Mouse (Mus musculus): ENCODE results near the gene Gtf3a.

The Gtf3a gene

DNA sequence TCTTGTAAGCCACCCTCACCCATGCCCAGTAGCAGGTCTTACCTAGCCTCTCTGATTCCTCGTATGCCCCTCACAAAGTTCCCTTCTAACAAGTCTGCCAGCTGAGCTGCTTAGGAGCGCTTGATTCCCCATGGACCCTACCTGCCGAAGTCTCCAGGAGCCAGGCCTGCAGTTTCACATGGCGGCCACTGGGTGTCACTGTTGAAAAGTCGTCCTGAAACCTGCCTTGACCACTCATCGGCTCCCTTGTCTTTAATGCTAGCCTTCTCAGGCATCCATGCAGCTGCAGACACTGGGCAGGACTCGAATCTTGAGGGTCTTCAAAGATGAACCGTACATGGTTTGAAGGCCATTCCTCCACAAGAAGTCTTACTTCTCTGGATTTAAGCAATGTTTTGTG is 34.8 kb downstream of the Gtf3a start:
- DNase-seq (ENCODE audit: low spot score in 2 of 2), result peak; percentile 22 to 26

DNA sequence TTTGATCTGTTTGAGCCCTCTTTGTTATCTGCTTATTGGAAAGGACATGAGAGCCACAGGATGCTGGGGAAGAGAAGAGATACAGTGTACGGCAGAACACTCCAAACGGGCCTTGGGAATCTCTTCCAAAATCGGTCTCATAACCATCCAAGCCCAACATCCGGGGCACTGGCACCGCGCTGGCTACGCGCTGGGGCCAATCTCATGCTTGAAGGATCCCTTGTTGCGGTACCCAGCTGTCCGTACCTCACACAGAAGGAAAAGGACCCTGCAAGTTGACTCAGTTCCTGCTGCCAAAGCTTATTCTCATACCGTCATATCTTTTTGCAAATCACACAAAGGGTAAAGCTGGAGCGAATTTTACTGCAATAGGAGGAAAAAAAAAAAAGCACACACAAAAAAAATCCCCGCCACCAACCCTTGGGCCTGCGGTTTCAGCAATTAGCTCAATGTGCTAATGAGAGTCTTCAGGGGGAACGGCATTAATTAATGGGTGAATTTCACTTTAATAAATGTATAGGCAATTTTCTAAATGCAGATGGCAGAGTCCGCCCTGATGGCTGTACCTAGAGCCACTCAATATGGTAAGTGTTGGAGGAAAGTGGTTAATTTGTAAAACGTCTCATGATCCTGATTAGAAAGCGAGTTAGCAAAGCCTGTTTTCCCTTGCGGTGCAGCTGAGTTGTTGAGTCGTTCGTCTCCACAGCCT is 37.4 kb downstream of the Gtf3a start:
- no peak for DNase-seq (ENCODE audit: low spot score in 2 of 2)

DNA sequence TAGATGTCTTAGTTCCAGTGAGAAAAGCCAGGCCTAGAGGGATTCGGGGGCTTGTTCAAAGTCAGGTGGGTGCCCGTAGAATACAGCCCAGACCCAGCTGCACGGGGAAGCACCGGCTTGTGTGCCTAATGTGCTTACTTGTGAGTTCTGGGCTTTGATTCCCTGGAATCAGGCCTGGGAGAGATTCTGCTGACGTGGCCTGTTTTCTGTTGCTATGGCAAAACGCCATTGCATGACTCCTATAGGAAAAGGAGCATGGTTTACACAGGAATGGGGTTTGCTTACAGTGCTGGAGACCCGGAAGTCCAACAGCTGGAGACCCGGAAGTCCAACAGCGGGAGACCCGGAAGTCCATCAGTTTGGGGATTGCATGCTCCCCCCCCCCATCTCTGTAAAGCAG is 39.1 kb downstream of the Gtf3a start:
- no peak for DNase-seq (ENCODE audit: low spot score in 2 of 2)

DNA sequence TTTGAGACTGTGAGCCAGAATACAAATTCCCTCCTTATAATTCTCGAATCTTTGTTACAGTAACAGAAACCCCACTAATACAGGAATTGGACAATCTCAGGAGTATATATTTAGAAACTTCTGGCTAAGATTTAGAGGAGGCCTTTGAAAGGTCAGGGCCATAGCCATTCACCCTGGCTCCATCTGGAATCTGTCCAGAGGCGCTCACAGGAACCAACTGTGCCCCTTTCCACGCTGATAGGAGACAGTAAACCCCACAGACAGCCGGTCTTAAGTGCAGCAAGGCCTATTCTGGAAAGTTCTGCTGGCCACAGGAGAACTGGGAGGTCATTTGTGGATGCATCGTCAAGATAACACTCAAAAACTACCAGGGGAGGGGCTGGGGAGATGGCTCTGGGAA is 40.6 kb downstream of the Gtf3a start:
- no peak for DNase-seq (ENCODE audit: low spot score in 2 of 2)

DNA sequence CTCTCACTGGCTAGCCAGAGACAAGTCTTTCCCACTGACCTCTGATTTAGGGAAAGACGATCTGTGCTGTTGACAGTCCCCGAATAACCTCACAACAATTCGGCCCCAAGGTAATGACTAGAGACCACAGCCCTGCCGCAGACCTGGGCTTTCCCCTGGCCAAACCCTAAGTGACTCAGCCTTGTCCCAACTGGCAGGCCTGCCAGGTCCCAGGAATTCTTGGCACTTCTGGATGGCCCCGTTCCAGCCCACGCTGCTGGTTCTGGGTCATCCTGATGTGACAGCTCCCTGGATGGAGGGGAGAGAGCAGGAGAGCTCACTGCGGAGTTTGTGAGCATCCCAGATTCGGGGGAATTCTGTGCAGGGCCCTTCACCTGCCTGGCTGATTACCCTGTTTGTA is 45.1 kb downstream of the Gtf3a start:
- DNase-seq (ENCODE audit: low spot score in 2 of 2), result no peak

DNA sequence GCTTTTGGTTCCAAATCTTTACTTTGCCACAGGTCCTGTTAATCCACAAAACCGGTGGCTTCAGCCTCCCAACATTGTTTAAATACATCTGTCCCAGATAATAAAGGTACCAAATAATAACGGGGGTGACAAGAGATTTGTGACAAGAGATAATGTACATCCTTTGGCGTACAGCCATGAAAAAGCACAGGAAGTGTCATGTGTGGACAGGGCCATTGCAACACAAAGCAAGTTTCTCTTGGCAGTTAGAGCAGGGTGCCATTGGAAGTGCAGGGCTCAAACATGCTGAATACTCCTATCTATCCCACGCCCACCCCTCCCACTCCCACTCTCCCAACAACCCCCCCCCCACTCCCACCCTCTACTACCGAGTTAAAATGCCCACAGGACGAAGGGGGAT is 46.5 kb downstream of the Gtf3a start:
- DNase-seq (ENCODE audit: low spot score in 2 of 2), result no peak

DNA sequence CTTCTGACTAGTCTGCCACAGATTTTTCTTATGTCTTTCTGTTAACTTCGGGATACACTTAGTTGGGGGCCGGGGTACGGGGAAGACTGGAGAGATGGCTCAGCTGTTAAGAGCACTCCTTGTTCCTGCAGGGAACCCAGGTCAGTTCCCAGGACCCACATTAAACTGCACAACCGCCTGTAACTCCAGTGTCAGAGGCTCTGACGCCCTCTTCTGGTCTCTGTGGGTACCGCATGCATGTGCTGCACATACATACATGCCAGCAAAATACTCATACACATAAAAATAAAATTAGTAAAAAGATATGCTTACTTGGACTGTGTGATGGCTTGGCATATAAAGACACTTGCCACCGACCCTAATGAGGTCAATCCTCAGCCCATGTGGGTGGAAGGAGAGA is 48.4 kb downstream of the Gtf3a start:
- DNase-seq (ENCODE audit: low spot score in 2 of 2), result no peak

DNA sequence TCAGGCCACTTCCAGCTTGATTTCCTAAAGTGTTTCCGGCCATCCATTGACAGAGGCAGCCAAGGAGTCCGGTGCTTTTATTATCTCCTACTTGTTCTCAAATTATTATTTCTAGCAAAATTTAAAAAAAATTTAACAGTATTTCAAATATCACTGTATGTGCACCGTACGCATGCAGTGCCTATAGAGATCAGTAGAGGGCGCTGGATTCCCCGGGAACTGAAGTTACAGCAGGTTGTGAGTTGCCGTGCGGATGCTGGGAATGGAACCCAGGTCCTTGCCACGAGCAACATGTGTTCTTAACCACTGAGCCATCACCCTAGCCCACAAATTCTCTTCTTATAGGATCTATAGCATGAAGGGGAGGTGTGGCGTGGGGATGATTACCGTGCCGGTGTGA is 50.3 kb downstream of the Gtf3a start:
- no peak for DNase-seq (ENCODE audit: low spot score in 2 of 2)

DNA sequence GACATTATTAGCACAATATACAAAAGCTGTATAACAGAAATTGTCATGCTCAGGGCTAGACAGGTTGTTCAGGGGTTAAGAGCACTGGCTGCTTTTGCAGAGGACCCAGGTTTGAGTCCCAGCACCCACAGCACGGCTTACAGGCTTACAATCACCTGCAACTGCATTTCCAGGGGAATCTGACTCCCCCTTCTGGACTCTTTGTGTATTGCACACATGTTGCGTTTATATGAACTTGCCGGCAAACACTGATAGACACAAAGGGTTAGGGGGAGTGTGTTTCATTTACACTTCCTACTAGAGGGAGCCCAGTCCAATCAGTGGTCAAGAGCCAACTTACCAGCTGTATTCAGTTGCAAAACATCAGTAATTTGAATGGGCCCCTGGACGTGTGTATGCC is 52.9 kb downstream of the Gtf3a start:
- DNase-seq (ENCODE audit: low spot score in 2 of 2), result no peak

DNA sequence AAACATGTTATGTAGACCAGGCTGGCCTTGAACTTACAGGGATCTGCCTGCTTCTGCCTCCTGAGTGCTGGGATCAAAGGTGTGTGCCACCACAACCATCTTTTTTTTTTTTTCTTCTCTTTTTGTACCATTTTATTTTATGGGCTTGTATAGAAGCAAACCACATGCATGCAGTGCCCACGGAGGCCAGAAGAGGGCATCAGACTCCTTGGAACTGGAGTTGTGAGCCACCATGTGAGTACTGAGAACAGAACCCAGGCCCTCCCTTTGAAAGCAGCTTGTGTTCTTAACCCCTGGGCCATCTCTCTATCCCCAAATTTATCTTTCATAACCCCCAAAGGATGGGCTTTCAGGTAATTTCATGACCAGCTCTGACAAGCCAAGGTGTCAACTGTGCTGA is 54.8 kb downstream of the Gtf3a start:
- DNase-seq (ENCODE audit: low spot score in 2 of 2), result no peak

Measured in spleen, postnatal 36 days (tissue).